Mouse (Mus musculus) forebrain, embryonic 14.5 days (tissue): Measurements from ENCODE around the gene Myo1d. TPM values are rescaled to one million over a fixed set of nuclear protein-coding genes. Genes with fewer than 3 reads are reported as not detected.

Experiments used
- ATAC-seq: fragments of 200-750 bp; cut with Nextera tagmentation; 2 replicates; pipeline ENCODE4 v1.8.0; 2017; ENCODE audit warnings: mild to moderate bottlenecking, moderate library complexity
- DNase-seq: peaks from one replicate; pipeline ENCODE4 v3.0.0-alpha.2; 2015; ENCODE audit warnings: low spot score
- H3K27ac ChIP-seq: fragments of 300-500 bp; sonication (generic); 2 replicates; pipeline ENCODE4 v1.5.1; 2014; ENCODE audit warnings: low read depth, mild to moderate bottlenecking, control low read depth, low read length, moderate library complexity
- H3K27me3 ChIP-seq: fragments of 300-500 bp; sonication (generic); replicated peaks from 2 replicates; pipeline ENCODE4 v1.6.1; 2014; ENCODE audit warnings: low read length, control low read depth, mixed read lengths; ENCODE audit not compliant: control insufficient read depth, insufficient read depth
- H3K36me3 ChIP-seq: fragments of 300-500 bp; sonication (generic); 2 replicates; pipeline ENCODE4 v1.6.1; 2014; ENCODE audit warnings: low read length, control low read depth; ENCODE audit not compliant: control insufficient read depth, insufficient read depth
- H3K4me1 ChIP-seq: fragments of 300-500 bp; sonication (generic); 2 replicates; pipeline ENCODE4 v1.6.1; 2014; ENCODE audit warnings: antibody characterized with exemption, low read length, control low read depth; ENCODE audit not compliant: control insufficient read depth, insufficient read depth
- H3K4me2 ChIP-seq: fragments of 300-500 bp; sonication (generic); 2 replicates; pipeline ENCODE4 v1.6.1; 2014; ENCODE audit warnings: mild to moderate bottlenecking, control low read depth, low read length
- H3K4me3 ChIP-seq: fragments of 300-500 bp; sonication (generic); 2 replicates; pipeline ENCODE4 v1.5.1; 2014; ENCODE audit warnings: low read depth, low read length, control low read depth
- H3K9ac ChIP-seq: fragments of 300-500 bp; sonication (generic); 2 replicates; pipeline ENCODE4 v1.6.1; 2014; ENCODE audit warnings: mild to moderate bottlenecking, low read length, control low read depth, moderate library complexity
- H3K9me3 ChIP-seq: fragments of 300-500 bp; sonication (generic); replicated peaks from 2 replicates; pipeline ENCODE4 v1.6.1; 2016; ENCODE audit warnings: low read length, control low read depth, mixed read lengths; ENCODE audit not compliant: control insufficient read depth
- WGBS: fragments of 180-500 bp; shearing (Covaris S2); extraction: QIAGEN DNeasy Blood & Tissue Kit; methylation state at CpG from one replicate; pipeline ENCODE4 v1.1.7; 2014; 5-methylcytosine and 5-hydroxymethylcytosine counted together
- polyA plus RNA-seq: library from polyadenylated mRNA; unstranded; fragments of >200 nt; fragmentation: Nextera tagmentation; extraction: Ambion mirVana; gene quantifications from 2 replicates; pipeline ENCODE4 v1.2.1, GENCODE M21; 2014

The Myo1d gene
- polyA plus RNA-seq, 1 experiment from 2014 or later = 1.3 TPM

- ATAC-seq (no peak), DNase-seq (no peak)
- no peak overlapping the region for H3K9ac ChIP-seq
- no peak overlapping the region for H3K4me3 ChIP-seq
- H3K27me3 ChIP-seq = no peaks in the 10 kb centered on the region
- no peaks in the 10 kb centered on the region for H3K4me1 ChIP-seq
- H3K9me3 ChIP-seq = no peaks in the 10 kb centered on the region
- H3K36me3 ChIP-seq = no peaks in the 10 kb centered on the region
- 88% methylated on average over 9 of the region's 9 CpGs for WGBS
- H3K4me2 ChIP-seq = no peak overlapping the region
- no peak overlapping the region for H3K27ac ChIP-seq
Measured at GRCm38 (mm10) chr11:80723406-80724047, 56.3 kb downstream of the Myo1d start.

- H3K27ac ChIP-seq = no peak overlapping the region
- no peaks in the 10 kb centered on the region for H3K9me3 ChIP-seq
- 76% methylated on average over 1 of the region's 1 CpGs for WGBS
- H3K36me3 ChIP-seq = no peaks in the 10 kb centered on the region
- ATAC-seq (no peak), DNase-seq (no peak)
- no peak overlapping the region for H3K9ac ChIP-seq
- no peak overlapping the region for H3K4me2 ChIP-seq
- no peaks in the 10 kb centered on the region for H3K4me1 ChIP-seq
- H3K27me3 ChIP-seq = no peaks in the 10 kb centered on the region
- H3K4me3 ChIP-seq = no peak overlapping the region
Measured at GRCm38 (mm10) chr11:80719014-80719413, 60.8 kb downstream of the Myo1d start.

- no peak overlapping the region for H3K27ac ChIP-seq
- ATAC-seq = no peak
- DNase-seq = no peak
- H3K9me3 ChIP-seq = no peaks in the 10 kb centered on the region
- H3K4me3 ChIP-seq = no peak overlapping the region
- no peaks in the 10 kb centered on the region for H3K36me3 ChIP-seq
- no peaks in the 10 kb centered on the region for H3K27me3 ChIP-seq
- H3K4me1 ChIP-seq = no peaks in the 10 kb centered on the region
- H3K4me2 ChIP-seq = no peak overlapping the region
- no peak overlapping the region for H3K9ac ChIP-seq
Measured at GRCm38 (mm10) chr11:80718036-80718435, 61.8 kb downstream of the Myo1d start.

DNA sequence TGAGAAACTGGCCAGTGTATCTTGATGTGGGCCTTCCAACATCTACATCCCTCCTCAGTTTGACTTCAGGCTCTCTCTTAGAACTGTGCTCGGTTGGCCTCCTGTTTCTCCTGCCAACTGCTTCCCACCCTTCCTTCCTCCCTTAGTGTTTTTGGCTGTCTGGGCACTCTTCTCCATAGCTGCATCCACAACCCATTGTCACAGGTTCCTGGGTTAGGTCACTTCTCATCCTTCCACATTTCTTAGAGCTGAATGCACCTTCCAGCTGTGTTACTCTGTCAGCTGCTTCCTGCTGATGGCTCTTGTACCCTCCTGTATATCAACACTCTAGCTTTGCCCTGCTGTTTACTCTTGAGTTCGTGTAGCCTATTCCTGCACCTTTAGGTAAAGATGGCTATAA, 64.7 kb downstream of the Myo1d start:
- Histone ChIP-seq H3K27me3 (no peaks in the 10 kb centered on the region), H3K9ac (no peak overlapping the region), H3K9me3 (no peaks in the 10 kb centered on the region), H3K27ac (no peak overlapping the region), H3K4me3 (no peak overlapping the region), H3K36me3 (no peaks in the 10 kb centered on the region), H3K4me1 (no peaks in the 10 kb centered on the region), H3K4me2 (no peak overlapping the region)
- no peak for DNase-seq
- ATAC-seq = no peak
- WGBS = 92% methylated on average over 2 of the region's 2 CpGs

- Histone ChIP-seq H3K4me1 (no peaks in the 10 kb centered on the region), H3K4me3 (no peak overlapping the region), H3K27ac (no peak overlapping the region), H3K4me2 (no peak overlapping the region), H3K27me3 (no peaks in the 10 kb centered on the region), H3K9ac (no peak overlapping the region), H3K36me3 (no peaks in the 10 kb centered on the region), H3K9me3 (no peaks in the 10 kb centered on the region)
- ATAC-seq (no peak), DNase-seq (no peak)
- 71% methylated on average over 1 of the region's 1 CpGs for WGBS
Measured at GRCm38 (mm10) chr11:80713705-80714104, 66.1 kb downstream of the Myo1d start.

- Histone ChIP-seq H3K27ac (no peak overlapping the region), H3K36me3 (no peaks in the 10 kb centered on the region)
- WGBS = 68% methylated on average over 3 of the region's 3 CpGs
Measured at GRCm38 (mm10) chr11:80712201-80712600, 67.6 kb downstream of the Myo1d start.

DNA sequence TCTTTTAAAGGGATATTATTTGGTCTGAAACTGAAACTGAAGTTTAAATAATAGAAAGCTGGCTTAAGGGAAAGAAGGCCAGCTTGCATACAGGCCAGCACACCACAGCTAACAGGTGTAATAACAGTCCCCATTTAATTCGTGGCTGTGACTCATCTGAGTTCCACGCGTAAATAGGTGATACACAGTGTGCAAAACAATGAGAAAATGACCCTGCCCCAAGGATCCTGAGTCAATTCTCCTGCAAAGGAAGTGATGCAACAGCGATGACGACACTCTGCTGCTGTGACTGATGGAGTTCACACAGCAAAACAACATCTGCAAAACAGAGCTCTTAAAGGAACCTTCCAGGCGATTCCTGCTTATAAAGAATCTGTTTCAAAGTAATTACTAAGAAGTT, 68.5 kb downstream of the Myo1d start:
- ATAC-seq (no peak), DNase-seq (no peak)
- Histone ChIP-seq H3K27me3 (no peaks in the 10 kb centered on the region), H3K4me1 (no peaks in the 10 kb centered on the region), H3K4me3 (no peak overlapping the region), H3K4me2 (no peak overlapping the region), H3K27ac (no peak overlapping the region), H3K9ac (no peak overlapping the region), H3K9me3 (no peaks in the 10 kb centered on the region), H3K36me3 (no peaks in the 10 kb centered on the region)
- 81% methylated on average over 6 of the region's 6 CpGs for WGBS

More at GRCm38 (mm10) chr11:80712201-80712600, 67.6 kb downstream of the Myo1d start:
- no peak for DNase-seq
- Histone ChIP-seq H3K4me1 (no peaks in the 10 kb centered on the region), H3K4me3 (no peak overlapping the region), H3K27me3 (no peaks in the 10 kb centered on the region), H3K9me3 (no peaks in the 10 kb centered on the region), H3K9ac (no peak overlapping the region), H3K4me2 (no peak overlapping the region)
- no peak for ATAC-seq

DNA sequence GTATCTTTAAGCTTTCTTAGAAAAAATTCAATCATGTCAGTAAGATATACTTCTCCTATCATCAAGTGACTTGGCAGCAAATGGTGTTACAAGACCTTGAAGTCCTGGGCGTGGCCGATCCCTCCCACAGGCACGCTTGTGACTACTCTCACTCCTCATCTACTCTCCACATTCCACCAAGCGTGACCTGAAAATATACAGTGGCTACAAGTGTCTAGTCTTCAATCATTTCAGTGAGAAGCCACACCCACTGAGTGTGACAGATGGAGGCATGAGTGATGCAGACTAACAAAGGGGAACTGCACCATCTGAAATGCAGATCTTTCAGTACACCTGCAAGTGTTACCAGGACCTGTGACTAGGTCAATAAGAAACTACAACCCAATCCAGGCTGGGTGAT, 79.2 kb downstream of the Myo1d start:
- ATAC-seq (no peak), DNase-seq (no peak)
- no peak overlapping the region for H3K4me3 ChIP-seq
- H3K9ac ChIP-seq = no peak overlapping the region
- H3K36me3 ChIP-seq = no peaks in the 10 kb centered on the region
- 89% methylated on average over 4 of the region's 4 CpGs for WGBS
- H3K4me2 ChIP-seq = no peak overlapping the region
- H3K27ac ChIP-seq = no peak overlapping the region
- H3K9me3 ChIP-seq = no peaks in the 10 kb centered on the region
- H3K4me1 ChIP-seq = no peaks in the 10 kb centered on the region
- H3K27me3 ChIP-seq = no peaks in the 10 kb centered on the region

DNA sequence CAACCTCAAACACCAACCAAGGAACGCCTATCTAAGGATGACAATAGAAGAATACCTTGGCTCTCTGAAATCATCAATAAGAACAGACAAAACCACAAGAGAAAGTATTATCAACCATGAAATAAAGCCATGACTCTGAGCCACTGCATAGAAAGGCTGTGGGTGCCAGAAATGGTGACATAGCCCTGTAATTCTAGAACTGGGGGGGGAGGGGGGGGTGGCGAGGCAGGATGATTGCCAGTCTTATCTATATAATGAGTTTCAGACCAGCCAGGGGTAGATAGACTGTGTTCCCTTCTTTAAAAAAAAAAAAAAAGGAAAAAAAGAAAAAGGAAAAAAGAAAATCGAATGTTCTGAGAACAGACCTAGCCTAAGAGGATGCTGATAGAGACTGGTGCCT, 81.1 kb downstream of the Myo1d start:
- DNase-seq (no peak), ATAC-seq (no peak)
- Histone ChIP-seq H3K9me3 (no peaks in the 10 kb centered on the region), H3K27me3 (no peaks in the 10 kb centered on the region), H3K4me2 (no peak overlapping the region), H3K27ac (no peak overlapping the region), H3K36me3 (no peaks in the 10 kb centered on the region), H3K4me1 (no peaks in the 10 kb centered on the region), H3K9ac (no peak overlapping the region), H3K4me3 (no peak overlapping the region)
- 75% methylated on average over 3 of the region's 3 CpGs for WGBS
